Mouse (Mus musculus): ENCODE results near the gene Mars.
A peak's percentile ranks its signal among the peaks of the same experiment; 100 is the strongest.

GRCm38 (mm10) chr10:127350594-127351284 lies 39.2 kb upstream of the Mars start:
- TF ChIP-seq POLR2A (IDR thresholded peaks at IDR 0.05; ENCODE audit: extremely low read depth, insufficient read depth, low read length) (peak; percentile 79), CTCF (IDR thresholded peaks at IDR 0.05; ENCODE audit: low read depth, low read length) (peak; percentile 92)
